Mouse (Mus musculus) heart, postnatal 10 days (tissue): Measurements from ENCODE around the gene Traf7. TPM values are rescaled to one million over a fixed set of nuclear protein-coding genes. Genes with fewer than 3 reads are reported as not detected.

Experiments
- DNase-seq, 2 experiments: peaks; one replicate each; pipeline ENCODE4 v3.0.0; 2021
- intact Hi-C: fragments of 180-260 bp; cut with DNase I; formaldehyde crosslinking; loops from one replicate; pipeline ENCODE4 v1.15.1; 2025
- total RNA-seq, 2 experiments: library from RNA; stranded (reverse); gene quantifications; 2 replicates each; pipeline ENCODE4 v1.2.3; 2021

Traf7 gene
- total RNA-seq, 2 experiments from 2014 or later: 75.9 to 77.9 TPM

GRCm38 (mm10) chr17:24548435-24548834 is 20.7 kb upstream of the Traf7 start:
- intact Hi-C loops: loop anchor here (5.0 kb wide), 1 partner anchor 44 kb away; no protein-coding TSS in a partner anchor
- DNase-seq: no peak

DNA sequence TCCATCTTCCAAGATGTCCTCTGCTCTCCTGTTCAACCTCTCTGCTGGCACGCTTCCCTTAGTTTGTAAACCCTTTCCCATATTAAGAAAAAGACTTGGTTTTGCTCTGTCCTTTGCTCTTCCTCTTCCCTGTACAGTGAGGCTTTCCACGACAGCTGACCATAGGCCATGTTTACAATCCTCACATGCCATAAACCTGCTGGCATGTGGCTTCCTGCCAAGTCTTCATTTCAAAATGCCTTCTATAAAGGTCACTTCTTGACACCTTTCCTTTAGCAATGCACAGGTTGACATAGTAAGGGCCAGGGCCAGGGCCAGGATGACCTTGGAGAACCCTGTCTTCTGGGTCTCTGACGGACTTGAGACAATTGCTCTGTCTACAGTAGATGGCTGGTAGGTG is 18.5 kb upstream of the Traf7 start:
- intact Hi-C loops: loop anchor here (5.0 kb wide), 1 partner anchor 46 kb away; no protein-coding TSS in a partner anchor
- DNase-seq: no peak

DNA sequence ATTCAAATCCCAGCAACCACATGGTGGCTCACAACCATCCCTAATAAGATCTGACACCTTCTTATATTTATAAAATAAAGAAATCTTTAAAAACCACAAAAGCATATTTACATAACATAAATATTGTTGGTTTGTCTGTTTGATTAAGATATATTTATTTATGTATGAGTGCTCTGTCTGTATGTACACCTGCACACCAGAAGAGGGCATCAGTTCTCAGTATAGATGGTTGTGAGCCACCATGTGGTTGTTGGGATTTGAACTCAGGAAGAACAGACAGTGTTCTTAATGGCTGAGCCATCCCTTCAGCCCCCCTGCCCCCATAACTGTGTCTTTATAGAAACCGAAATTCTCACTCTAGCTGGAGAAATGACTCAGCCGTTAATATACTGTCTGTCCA is 17.5 kb upstream of the Traf7 start:
- intact Hi-C loops: loop anchor here (5.0 kb wide), 1 partner anchor 47 kb away; no protein-coding TSS in a partner anchor
- DNase-seq: no peak

GRCm38 (mm10) chr17:24544613-24545012 is 16.9 kb upstream of the Traf7 start:
- DNase-seq: no peak
- intact Hi-C loops: loop anchor here (5.0 kb wide), 1 partner anchor 48 kb away; no protein-coding TSS in a partner anchor

- intact Hi-C loops: loop anchor here (2.0 kb wide), 2 partner anchors 88 to 114 kb away; no protein-coding TSS in a partner anchor
- peak; percentile 45 to 72 for DNase-seq
These were observed 12.6 kb upstream of the Traf7 start for GRCm38 (mm10) chr17:24540375-24540774.

DNA sequence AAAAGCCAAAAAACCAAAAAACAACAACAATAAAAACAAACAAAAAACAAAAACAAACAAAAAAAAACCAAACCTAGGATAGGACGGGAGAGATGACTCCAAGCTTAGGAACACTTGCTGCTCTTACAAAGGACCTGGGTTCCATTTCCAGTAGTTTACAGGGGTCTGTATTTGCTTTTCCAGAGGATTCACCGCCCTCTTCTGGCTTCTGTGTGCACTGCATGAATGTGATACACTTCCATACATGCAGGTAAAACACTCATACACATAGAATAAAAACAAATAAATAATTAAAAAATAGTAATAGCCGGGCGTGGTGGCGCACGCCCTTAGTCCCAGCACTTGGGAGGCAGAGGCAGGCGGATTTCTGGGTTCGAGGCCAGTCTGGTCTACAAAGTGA is 11.2 kb upstream of the Traf7 start:
- peak; percentile 38 to 65 for DNase-seq
- intact Hi-C loops: loop anchor here (2.0 kb wide), 1 partner anchor 44 kb away; no protein-coding TSS in a partner anchor

- intact Hi-C loops: no loop called here
- DNase-seq: no peak
These were observed 9.8 kb upstream of the Traf7 start for GRCm38 (mm10) chr17:24537536-24537935.

GRCm38 (mm10) chr17:24535300-24535699 is 7.6 kb upstream of the Traf7 start:
- intact Hi-C loops: no loop called here
- no peak for DNase-seq

GRCm38 (mm10) chr17:24534160-24534718 is 6.5 kb upstream of the Traf7 start, which contains the start of gene Rab26:
Gene Rab26 (minus strand): TSS chr17:24534210.
- intact Hi-C loops: no loop called here
- no peak for DNase-seq

GRCm38 (mm10) chr17:24533099-24533992 is 5.6 kb upstream of the Traf7 start:
- peak; percentile 81 to 84 for DNase-seq
- intact Hi-C loops: no loop called here

GRCm38 (mm10) chr17:24532045-24532444 is 4.3 kb upstream of the Traf7 start:
- intact Hi-C loops: no loop called here
- DNase-seq: no peak

DNA sequence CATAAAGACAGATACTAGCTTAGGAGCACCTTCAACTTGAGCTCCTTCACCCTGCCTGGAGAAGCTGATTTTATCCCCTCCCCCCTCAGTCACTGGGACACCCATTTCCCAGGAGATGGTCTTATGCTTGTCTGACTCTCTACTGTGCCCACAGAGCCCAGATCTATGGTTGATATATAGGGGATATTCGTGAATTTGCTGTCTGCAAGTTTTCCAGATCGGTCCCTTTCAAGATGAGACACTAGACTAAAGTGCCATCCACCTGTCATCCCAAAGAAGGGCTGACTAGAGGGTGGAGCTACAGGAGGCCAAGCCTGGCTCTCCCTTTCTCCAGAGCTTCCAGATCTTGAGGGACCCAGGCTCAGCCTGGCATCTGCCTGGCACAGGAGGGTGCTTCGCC is 3.3 kb upstream of the Traf7 start:
- intact Hi-C loops: no loop called here

DNA sequence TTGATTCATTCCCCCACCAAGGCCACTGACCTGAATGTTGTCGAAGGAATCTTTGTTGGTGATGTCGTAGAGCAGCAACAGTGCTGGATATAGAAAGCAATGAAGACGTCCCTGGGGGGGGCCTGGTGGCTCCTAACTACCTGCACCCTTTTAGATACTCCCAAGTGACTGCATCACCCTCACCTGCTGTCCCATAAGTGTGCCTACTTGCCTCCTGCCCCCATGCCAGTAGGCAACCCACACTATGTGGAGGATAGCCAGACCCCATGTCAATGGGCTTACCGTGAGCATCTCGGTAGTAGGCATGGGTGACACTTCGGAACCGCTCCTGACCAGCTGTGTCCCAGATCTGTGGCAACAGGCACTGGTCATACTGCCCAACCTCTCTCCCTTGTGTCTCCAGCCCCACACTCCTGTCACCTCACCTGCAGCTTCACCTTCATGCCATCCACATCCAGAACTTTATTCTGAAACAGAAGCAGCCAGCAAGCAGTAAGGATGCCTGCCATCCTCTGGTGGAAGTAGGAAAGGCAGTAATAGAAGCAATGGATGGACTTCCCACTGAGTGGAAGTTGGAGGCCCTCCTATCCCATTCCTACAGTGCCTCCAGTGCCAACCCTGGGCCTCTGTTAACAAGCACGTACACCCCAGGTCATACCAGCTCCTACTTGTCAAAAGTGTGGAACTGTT is 2.8 kb upstream of the Traf7 start:
- intact Hi-C loops: no loop called here
- no peak for DNase-seq

More for the DNA sequence above, 3.3 kb upstream of the Traf7 start:
- DNase-seq: no peak

DNA sequence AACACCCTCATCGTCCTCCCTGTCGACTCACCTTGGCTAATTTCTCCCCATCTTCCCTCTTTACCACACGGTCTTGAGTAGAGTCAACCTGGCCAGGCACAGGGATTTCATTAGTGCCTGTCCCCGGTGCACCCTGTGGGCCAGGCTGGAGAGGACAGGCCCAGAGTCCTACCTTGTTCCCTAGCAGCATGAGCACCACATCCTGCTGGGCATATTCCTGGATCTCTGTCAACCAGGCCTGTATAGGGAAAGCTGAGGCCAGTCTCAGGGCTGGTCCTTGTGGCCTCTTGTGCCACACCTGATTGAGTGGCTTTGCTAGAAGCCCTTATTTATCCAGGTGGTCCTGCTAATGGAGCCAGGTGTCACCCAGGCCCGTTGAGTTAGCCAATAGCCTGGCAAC is 2.1 kb upstream of the Traf7 start:
- no peak for DNase-seq
- intact Hi-C loops: loop anchor here (5.0 kb wide), 1 partner anchor 48 kb away; no protein-coding TSS in a partner anchor

GRCm38 (mm10) chr17:24529007-24529451 is 1.3 kb upstream of the Traf7 start:
- peak; percentile 61 to 80 for DNase-seq
- intact Hi-C loops: loop anchor here (5.0 kb wide), 1 partner anchor 47 kb away; no protein-coding TSS in a partner anchor

- intact Hi-C loops: loop anchor here (5.0 kb wide), 1 partner anchor 46 kb away; no protein-coding TSS in a partner anchor
These were observed 801 bp upstream of the Traf7 start for GRCm38 (mm10) chr17:24528560-24528918.

GRCm38 (mm10) chr17:24527315-24527714 is 423 bp downstream of the Traf7 start:
- no peak for DNase-seq
- intact Hi-C loops: loop anchor here (5.0 kb wide), 1 partner anchor 45 kb away; no protein-coding TSS in a partner anchor

More at GRCm38 (mm10) chr17:24528560-24528918, 801 bp upstream of the Traf7 start:
- no peak for DNase-seq

DNA sequence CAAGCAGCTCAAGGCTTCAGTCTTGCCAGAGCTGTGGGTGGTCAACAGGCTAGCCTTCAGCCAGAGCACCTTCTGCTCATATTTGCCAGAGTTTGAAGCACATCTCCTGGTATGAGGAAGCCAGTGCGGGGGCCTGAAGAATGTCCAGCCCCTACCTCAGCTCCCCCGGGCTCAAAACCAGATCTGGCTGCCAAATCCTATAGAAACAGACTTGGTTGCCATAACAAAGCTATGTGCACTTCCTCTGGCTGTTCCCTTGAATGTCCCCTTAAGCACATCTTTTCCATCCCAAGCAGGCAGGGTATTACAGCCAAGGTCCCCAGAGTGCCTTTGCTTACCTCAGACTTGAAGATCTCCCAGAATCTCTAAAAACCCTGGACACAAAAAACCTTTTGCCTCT is 3.0 kb downstream of the Traf7 start:
- no peak for DNase-seq

GRCm38 (mm10) chr17:24520450-24520849 is 7.3 kb downstream of the Traf7 start:
- no peak for DNase-seq
- intact Hi-C loops: no loop called here

More for the DNA sequence above, 3.0 kb downstream of the Traf7 start:
- intact Hi-C loops: loop anchor here (5.0 kb wide), 1 partner anchor 42 kb away; no protein-coding TSS in a partner anchor
